Mouse (Mus musculus) spleen, postnatal 14 days (tissue): ENCODE results near the gene Cep55.

Source experiments
- DNase-seq, 2 experiments: peaks; one replicate each; pipeline ENCODE4 v3.0.0; 2021 to 2022; ENCODE audit warnings: low spot score in 2 of 2

Cep55 gene

DNA sequence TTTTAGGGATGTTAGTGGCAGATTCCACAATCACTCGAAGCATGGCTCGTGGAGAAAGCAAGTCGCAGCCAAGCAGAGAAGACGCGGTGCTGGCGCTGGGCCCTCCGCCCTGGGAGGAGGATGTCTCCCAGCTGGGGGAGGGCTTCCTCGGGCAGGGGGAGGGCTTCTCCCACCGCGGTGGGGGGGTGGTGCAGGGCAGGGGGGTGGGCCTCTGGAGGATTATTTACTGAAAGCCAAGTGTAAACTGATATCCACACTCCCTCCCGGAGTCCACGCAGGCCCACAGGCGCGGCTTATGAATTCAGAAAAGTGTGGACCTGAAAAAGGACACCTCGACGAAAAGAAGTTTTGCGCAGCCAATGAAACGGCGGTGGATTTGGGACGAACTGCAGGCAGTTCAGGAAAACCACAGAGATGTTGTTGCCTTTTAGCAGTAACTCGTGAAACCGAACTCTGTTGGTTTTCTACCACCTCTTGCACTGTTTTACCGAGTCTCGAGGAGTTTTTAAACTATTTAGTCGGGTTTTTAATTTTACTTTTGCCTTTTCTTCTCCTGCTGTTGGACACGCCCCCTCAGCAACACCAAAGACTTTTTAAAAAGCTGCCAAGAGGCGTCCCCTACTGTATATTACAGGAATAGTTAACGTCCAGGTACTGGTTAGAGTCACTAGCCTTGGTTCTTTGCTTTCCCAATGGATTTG, 11.4 kb upstream of the Cep55 start, which contains the start of gene Myof:
Gene Myof (minus strand): TSS at position 297 of the 701 bp plus-strand sequence.
- no peak for DNase-seq

DNA sequence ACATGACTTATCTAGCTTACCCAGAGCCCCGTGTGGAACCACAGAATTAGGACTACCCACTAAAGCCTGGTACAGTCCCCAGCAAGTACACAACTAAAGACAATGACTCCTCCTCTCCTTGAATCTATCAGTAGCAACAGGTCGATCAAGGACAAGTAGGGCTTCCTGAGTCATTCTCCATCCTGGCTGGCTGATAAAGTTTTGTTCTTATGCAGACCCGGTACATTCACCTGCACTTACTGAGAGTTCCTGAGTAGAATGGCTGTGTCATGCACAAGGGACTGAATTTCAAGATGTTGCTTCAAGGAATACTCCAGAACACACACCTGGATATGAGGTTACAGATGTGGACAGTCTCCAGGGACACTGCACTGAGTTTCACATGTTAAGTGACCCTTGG, 9.6 kb upstream of the Cep55 start:
- DNase-seq = no peak

DNA sequence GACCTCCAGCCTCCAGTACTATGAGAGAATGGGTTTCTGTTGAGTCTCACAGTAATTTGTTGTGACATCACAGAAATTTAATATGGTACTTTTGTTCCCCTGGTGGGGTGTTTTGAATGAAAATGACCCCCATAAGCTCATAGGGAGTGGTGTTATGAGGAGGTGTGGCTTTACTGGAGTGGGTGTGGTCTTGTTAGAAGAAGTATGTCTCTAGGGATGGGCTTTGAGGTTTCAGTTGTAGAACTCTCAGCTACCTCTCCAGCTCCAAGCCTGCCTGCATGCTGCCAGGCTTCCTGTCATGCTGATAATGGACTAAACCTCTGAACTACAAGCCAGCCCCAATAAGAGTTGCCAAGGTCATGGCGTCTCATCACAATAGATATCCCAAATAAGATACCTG, 5.1 kb upstream of the Cep55 start:
- DNase-seq = no peak

DNA sequence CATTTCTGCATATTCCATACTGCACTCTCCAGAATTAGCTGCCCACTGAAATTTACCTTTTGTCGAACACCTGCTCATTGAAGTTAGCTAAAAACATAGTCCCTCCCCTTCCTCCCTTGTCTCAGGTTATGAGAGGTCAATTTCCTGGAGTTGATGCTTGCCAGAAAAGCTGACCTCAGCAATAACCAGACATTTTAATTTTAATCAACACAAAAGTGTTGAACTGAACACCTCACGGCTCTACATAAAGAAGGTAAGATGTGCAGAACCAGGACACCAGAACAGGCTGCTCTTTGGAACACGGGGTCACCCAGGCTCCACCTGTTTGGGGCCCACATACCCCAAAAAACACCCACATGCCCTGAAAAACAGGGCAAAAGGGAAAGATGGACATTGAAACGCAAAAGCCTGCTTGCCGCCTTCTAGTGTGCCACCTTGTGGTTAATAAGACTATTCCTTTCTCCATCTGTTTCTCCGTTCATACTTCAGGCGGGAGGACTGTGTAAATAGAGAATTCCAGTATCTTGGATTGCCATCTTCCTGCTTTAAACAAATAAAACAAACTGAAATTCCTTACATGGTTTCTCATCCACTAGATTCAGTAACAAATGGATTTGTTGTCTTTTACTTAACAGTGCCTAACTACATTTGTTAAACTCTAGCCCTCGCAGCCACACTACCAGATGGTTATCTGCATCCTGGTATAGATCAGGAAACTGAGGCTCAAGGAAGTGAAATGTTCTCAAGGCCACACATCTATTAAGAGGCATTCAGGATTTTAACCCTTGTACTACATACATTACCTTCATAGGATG, 1.4 kb upstream of the Cep55 start:
- no peak for DNase-seq

DNA sequence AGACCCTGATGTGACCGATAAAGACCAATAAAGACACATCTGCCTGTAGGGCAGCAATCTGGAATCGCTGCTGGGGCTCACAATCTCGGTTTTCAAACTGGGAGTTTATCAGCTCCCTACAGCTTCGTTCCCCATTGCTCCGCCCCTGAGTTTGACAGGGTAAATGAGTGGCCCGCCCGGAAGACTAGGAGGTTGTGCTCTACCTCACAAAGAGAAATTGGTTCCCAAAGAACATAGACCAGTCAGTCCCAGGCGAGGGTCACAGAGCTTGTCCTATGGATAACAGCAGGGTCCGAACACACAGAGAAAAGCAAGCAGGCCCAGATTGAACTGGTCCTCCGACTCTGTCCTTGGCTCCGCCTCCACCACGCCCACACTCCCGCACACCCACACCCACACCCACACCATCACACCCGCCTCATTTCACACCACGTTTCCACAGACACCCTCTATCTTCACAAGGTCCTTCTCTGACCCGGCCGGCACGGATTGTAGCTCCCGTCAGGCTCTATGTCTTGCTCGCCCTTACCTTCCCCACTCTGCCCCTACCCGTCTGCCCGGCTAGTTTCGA, 577 bp upstream of the Cep55 start:
- peak; percentile 39 to 55 for DNase-seq

DNA sequence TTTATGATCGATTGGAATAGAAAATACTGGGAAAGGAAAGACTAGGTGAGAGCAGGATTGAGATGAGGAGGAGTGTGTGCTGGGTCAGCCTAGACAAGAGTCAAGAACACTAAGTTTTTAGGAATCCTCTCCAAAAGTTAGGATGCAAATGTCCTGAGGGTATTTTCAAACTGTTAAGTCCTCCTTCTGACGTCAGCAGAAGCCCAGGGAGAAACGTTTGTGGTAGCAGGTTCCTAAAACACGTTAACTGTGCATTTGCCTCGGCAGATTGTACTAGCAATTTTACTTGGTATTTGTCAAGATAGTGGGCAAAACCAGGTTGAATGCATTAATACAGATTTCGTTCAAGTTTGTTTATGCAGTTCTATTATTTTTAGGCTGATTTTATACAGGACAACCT, 987 bp downstream of the Cep55 start:
- DNase-seq = no peak

DNA sequence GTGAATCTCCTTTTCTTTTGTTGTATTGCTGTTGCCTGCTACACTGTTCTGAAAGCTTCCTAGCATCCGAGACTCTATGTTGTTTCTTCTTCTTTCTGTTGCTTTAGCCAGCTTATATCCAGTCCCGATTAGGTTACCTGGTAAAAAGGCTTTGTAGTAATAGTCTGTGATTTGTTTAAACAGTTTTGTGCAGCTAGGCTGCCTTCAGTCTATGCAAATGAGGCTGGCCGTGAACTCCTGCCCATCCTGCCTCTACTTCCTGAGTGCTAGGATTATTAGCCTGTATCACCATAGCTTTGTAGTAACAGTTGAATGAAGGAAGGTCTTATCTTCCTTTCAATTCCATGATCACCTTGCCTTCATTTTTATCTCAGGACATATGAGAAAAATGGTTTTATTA, 1.5 kb downstream of the Cep55 start:
- no peak for DNase-seq

DNA sequence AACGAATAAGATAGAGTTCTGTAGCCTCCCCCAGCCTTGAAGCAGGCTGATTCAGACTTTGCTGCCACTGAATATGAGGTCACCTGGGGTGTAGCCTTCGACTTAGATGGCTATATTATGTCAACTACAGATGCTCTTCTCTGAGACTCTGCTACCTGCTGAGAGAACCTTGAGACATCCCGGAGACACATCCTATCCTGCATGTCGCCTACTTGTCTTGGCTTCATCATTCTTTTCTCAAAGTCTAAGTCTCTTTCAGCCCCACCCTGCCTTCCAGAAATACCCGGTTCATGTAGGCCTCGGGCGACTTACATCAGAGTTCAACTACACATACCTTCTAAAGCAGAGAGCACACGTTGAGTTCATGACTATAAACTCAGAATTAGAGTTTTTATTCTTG, 2.1 kb downstream of the Cep55 start:
- no peak for DNase-seq

DNA sequence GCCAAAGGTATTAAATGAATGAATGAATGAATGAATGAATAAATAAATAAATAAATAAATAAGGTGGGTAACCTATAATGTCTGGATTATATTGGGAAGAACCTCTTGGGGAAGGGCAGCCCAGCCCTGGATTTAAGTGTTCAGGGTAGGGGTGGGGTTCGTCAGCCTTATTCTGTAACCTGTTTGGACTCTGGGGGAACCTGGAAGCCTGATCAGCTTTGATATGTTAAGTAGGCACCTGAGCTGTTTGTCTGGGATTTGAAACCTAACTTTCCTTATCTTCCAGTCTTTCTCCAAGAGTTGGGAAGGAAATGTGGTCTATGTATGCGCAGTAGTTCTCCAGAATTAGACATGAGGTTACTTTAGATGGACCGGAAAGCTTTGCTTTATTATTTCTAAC, 8.4 kb downstream of the Cep55 start:
- no peak for DNase-seq

DNA sequence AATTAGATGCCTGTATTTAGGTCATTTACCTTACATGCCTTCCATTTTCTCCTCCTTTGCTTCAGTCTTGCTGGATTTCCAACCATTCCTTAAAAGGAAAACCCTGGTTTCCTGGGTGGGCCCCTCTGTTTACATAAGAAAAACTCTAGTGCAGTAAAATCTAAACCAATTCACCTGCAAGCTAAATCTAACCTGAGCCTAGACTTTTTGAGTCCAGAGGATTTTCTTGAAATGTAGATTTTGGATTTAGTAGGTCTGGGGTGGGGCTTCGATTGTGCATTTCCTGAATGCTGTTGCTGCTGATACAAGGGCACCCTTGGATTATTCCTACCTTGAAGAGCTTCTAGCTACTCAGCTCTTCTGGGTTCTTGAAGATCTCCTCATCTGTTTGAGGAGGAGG, 9.2 kb downstream of the Cep55 start:
- no peak for DNase-seq

DNA sequence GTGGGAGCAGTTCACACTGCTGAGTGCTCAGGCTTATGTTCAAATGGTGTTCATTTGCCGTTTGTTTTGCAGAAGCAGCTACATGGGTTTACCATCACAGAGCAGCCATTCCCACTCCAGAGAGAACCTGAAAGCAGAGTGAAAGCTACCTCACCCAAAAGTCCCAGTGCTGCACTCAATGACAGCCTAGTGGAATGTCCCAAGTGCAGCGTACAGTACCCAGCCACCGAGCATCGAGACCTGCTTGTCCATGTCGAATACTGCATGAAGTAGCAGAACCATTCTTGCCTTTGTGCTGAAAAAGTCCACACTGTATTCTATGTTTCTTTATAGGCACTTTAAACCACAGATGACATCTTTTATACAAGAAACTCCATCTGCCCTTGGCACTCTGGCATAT, 18.4 kb downstream of the Cep55 start:
- no peak for DNase-seq

DNA sequence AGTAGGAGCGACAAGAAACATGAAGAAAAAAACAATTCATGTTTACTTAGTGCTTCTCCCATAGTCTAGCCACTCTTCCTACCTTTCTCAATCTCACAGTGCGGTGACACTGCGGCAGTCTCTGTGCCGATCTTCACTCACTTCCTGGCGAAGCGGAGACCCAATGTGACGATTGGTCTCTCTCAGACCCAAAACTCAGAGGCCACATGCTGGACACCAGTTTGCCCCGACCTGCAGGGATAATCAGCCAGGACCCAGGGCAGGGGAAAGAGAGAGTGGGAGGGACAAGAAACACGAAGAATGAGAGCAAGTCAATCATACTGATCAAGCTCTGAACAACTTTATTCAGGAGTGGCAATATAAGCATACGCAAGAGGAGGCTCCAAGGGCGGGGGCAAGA, 20.2 kb downstream of the Cep55 start:
- no peak for DNase-seq

DNA sequence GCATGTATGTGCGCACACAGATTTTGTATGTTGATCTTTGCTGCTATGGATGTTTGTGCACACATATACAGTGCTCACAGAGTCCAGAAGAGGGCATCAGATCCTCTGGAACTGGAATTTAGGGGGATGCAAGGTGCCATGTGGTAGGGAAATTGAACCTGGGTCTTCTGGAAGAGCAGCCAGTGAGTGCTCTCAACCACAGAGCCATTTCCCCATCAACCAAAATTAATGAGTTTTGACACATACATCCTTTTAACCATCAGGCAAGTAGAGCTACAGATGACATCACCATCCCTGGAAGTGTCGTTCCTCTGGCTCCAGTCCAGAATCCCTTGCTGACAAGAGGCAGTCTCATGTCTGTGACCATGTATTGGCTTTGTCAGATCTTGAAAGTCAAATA, 21.4 kb downstream of the Cep55 start:
- DNase-seq = no peak

DNA sequence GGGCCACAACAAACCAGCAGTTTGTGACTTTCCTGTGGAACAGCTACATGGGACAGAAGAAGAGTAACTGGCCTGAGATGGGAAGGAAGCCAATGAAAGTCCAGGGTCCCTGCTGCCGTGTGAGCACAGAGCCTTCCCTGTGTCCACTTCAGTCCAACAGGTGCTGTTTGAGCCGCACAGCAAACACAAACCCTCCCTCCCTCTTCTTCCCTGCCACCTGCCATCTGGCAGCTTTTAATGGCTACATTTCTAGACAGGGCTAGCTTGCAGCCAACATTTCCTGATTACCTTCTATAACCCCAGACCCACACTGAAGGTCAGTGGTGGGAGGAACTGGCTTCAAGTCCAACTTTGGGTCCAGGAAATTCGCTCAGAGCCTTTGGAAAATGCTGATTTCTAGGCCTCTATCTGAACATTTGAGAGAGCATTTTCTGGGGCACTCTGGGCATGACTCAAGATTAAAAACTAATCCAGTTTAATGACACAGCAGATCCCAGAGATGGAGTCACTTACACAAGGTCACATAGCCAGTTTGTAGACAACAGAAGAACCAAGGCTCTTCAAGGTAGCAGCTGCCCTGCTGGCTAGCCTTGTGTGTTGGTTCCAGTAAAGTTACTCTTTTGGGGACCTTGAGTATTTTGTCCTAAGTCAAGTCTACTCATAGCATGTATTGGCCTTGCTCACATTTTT, 23.2 kb downstream of the Cep55 start:
- no peak for DNase-seq

DNA sequence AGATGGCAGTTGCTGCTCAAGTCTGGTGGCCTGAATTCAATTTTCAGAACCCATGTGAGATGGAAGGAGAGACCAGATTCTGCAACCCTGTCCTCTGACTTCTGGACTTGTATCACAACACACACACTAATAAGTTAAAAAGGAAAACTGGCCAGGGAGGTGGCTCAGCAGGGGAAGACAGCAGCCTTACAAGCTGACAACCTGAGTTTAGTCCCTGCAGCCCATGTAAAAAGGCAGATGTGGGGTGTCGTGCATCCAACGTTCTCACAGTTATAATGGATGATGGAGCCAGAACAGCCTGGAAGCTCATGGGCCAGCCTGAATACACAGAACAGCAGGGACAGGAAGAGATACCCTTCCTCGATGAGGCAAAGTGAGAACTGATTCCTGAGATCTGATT, 26.6 kb downstream of the Cep55 start:
- DNase-seq = no peak

DNA sequence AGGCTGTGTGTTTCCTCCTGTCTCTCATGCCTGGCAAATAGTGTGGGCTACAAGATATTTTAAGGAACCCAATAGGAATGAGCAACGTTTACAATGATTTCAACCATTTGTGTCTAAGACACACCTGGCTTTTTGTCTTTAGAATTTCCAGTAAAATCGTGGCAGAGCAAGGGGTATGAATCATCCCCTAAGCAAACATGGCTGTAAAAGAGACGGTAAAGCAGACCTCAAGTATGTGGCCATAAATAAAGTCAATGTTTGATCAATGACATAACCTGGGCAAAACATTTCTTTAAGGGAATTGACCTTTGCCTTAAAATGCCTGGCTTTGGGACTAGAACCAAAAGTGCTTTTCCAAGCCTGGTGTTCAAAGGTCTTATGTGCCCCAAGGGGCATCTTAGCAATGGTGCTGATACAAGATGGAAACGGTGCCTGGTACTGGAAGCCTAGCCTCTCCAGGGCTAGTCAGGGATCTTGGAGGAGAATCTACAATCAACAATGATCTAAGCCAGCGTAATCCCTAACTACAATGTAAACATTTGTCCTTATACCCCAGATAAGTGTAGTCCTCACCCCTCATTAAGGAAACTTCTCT, 28.2 kb downstream of the Cep55 start:
- no peak for DNase-seq

DNA sequence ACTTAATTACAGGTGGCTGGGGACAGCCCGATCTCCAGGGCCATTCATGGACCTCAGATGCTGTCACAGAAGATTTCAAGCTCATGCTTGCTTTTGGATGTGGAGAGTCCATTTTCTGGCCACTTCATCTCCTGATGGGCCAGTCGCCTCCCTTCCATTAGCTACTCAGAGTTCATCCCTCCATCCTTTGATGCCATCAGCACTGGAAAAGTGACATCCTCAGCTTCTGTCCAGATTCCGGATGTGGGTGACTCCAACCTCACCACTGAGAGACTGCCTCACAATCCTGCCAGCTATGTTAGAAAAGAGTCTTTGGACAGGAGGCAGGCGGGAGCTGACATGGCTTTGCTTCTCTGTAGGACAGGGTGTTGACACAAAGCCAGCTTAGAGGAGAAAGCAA, 31.0 kb downstream of the Cep55 start:
- DNase-seq = no peak

DNA sequence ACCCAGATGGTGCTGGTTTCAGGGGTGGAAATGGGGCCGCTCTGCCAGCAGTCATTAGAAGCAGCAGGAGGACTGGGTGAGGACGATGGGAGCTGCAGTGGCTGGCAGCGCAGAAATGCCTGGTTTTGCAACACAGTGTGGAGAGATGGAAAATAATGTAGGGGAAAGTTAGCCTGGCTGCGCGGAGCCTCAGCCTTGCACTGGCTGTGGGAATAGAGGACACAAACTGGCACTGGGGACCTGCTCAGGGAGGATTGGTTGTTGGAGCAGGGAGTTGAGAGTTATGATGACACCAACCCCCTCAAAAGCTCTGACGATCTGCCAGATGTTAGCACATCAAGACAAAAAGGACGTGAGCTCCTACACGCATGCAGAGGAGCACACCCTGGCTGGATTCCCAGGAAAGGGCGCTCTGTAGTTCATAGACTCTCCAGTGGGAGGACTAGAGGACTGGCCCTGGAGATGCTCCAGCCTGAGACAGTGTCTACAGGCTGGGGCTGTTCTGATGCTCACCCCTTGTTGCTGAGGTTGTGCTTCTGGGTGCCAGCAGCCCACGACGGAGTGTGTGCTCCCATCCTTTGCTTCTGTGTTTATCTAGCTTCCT, 32.2 kb downstream of the Cep55 start:
- no peak for DNase-seq

DNA sequence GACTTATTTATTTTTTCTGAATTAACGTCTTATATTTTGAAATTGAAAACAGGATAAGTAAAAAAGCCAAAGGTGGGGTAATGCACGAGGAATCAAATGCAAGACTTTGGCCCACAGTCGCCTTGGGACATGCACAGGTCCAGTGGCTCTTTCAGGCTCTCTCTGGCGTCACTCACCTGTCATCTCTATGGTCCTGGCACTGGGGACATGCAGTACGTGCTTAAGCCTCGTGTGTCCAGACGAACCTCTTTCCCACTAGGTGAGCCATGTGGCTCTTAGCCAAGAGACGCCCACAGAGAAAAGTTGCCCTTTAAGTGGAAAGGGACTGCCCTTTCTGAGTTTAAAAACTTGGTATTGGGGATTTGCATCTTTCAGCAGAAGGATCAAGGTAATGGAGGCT, 34.5 kb downstream of the Cep55 start:
- DNase-seq = no peak

DNA sequence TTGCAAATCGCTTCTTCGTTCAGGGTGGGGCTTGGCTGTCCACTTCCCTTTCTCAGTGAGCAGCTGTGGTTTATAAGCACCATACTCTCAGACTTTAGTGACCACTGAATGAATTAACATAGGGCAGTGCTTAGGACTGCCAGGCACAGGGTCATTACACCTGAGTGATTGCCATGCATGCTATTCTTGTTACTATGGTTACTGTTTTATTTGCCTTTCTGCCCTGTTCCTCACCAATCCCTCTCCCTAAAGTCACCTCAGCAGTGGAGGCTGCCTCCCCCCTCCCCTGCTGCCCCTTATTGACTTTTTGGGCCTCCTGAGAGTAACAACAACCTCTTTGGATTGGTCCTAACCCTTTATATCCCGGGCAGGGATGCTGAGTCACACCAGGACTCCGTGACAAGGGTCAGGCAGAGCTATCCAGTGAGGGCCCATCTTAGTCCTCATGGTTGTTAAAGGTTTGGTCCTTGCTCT, 36.7 kb downstream of the Cep55 start:
- DNase-seq = no peak

DNA sequence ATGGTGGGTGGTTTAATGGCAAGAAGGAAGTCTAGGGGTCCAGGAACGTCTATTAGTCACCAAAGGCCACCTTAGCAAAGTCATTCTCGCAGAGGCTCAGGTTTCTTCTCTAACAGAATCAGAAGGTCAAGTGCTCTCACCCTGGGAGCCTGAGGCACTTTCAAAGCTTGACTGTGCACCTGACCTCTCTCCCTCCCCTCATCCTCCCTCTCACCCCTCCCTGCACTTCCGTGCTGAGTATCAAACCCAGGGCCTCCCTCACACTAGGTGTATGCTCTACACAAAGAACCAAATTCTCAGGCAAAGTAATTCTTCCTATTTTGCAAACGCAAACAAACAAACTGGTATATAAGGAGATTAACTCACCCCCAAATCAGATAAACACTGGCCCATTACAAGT, 41.4 kb downstream of the Cep55 start:
- DNase-seq = no peak
